Mouse (Mus musculus) intestine, embryonic 14.5 days (tissue): ENCODE data around the gene Fbn1. TPM values are rescaled to one million over a fixed set of nuclear protein-coding genes. Genes with fewer than 3 reads are reported as not detected.

Source experiments
- ATAC-seq: fragments of 200-750 bp; cut with Nextera tagmentation; replicated peaks from 2 replicates; pipeline ENCODE4 v1.8.0; 2017; ENCODE audit warnings: low read depth, moderate number of reproducible peaks, moderate TSS enrichment, moderate library complexity; ENCODE audit not compliant: low FRiP score, low TSS enrichment
- DNase-seq: peaks from one replicate; pipeline ENCODE4 v3.0.0-alpha.2; 2018; ENCODE audit warnings: low spot score
- H3K27ac ChIP-seq: fragments of 300-500 bp; sonication (generic); 2 replicates; pipeline ENCODE4 v1.5.1; 2014; ENCODE audit warnings: low read depth, mild to moderate bottlenecking, control low read depth
- H3K27me3 ChIP-seq: fragments of 300-500 bp; sonication (generic); replicated peaks from 2 replicates; pipeline ENCODE4 v1.6.1; 2014; ENCODE audit warnings: low read length, control low read depth; ENCODE audit not compliant: control insufficient read depth, insufficient read depth
- H3K36me3 ChIP-seq: fragments of 300-500 bp; sonication (generic); 2 replicates; pipeline ENCODE4 v1.6.1; 2014; ENCODE audit warnings: low read length, control low read depth; ENCODE audit not compliant: control insufficient read depth, insufficient read depth
- H3K4me1 ChIP-seq: fragments of 300-500 bp; sonication (generic); replicated peaks from 2 replicates; pipeline ENCODE4 v1.6.1; 2014; ENCODE audit warnings: low read length, control low read depth, mixed read lengths; ENCODE audit not compliant: control insufficient read depth, insufficient read depth
- H3K4me2 ChIP-seq: fragments of 300-500 bp; sonication (generic); 2 replicates; pipeline ENCODE4 v1.6.1; 2014; ENCODE audit warnings: low read length
- H3K4me3 ChIP-seq: fragments of 300-500 bp; sonication (generic); 2 replicates; pipeline ENCODE4 v1.5.1; 2014; ENCODE audit warnings: low read depth, low read length, control low read depth, mixed read lengths
- H3K9ac ChIP-seq: fragments of 300-500 bp; sonication (generic); 2 replicates; pipeline ENCODE4 v1.6.1; 2014; ENCODE audit warnings: mild to moderate bottlenecking, low read length
- H3K9me3 ChIP-seq: fragments of 300-500 bp; sonication (generic); 2 replicates; pipeline ENCODE4 v1.6.1; 2016; ENCODE audit warnings: low read length, control low read depth; ENCODE audit not compliant: control insufficient read depth
- WGBS: fragments of 180-500 bp; shearing (Covaris S2); extraction: QIAGEN DNeasy Blood & Tissue Kit; methylation state at CpG from one replicate; pipeline ENCODE4 v1.1.7; 2014; 5-methylcytosine and 5-hydroxymethylcytosine counted together
- polyA plus RNA-seq: library from polyadenylated mRNA; unstranded; fragments of >200 nt; fragmentation: Nextera tagmentation; extraction: Ambion mirVana; gene quantifications from 2 replicates; pipeline ENCODE4 v1.2.1, GENCODE M21; 2014

The Fbn1 gene
- polyA plus RNA-seq, 1 experiment from 2014 or later, result 45.1 TPM

- H3K27ac ChIP-seq, result no peak overlapping the region; the same call in 1 of the 2 replicates
- H3K36me3 ChIP-seq, result peaks cover 14% of the 10 kb centered on the region; the same call in 1 of the 2 replicates
- ATAC-seq (no peak), DNase-seq (no peak)
- H3K4me1 ChIP-seq, result peaks cover 19% of the 10 kb centered on the region
- H3K9me3 ChIP-seq, result no peaks in the 10 kb centered on the region
- H3K9ac ChIP-seq, result no peak overlapping the region
- no peaks in the 10 kb centered on the region for H3K27me3 ChIP-seq
- 94% methylated on average over 2 of the region's 2 CpGs for WGBS
- no peak overlapping the region for H3K4me3 ChIP-seq
- no peak overlapping the region for H3K4me2 ChIP-seq
Measured at GRCm38 (mm10) chr2:125494291-125494690, 13.5 kb downstream of the Fbn1 start.

GRCm38 (mm10) chr2:125492050-125492900, 15.5 kb downstream of the Fbn1 start:
- Histone ChIP-seq H3K4me1 (peaks cover 19% of the 10 kb centered on the region), H3K4me2 (no peak overlapping the region), H3K27ac (no peak overlapping the region), H3K9me3 (no peaks in the 10 kb centered on the region), H3K36me3 (peaks cover 3% of the 10 kb centered on the region; the same call in 1 of the 2 replicates), H3K27me3 (no peaks in the 10 kb centered on the region), H3K9ac (no peak overlapping the region), H3K4me3 (no peak overlapping the region)
- DNase-seq (no peak), ATAC-seq (no peak)
- 50% methylated on average over 15 of the region's 15 CpGs for WGBS

GRCm38 (mm10) chr2:125489979-125490378, 17.8 kb downstream of the Fbn1 start:
- WGBS, result 100% methylated on average over 1 of the region's 1 CpGs
- Histone ChIP-seq H3K9me3 (no peaks in the 10 kb centered on the region), H3K4me1 (peaks cover 19% of the 10 kb centered on the region), H3K9ac (no peak overlapping the region), H3K4me2 (no peak overlapping the region), H3K27me3 (no peaks in the 10 kb centered on the region), H3K4me3 (no peak overlapping the region), H3K36me3 (no peaks in the 10 kb centered on the region), H3K27ac (no peak overlapping the region)
- DNase-seq (no peak), ATAC-seq (no peak)

GRCm38 (mm10) chr2:125484910-125485309, 22.9 kb downstream of the Fbn1 start:
- no peaks in the 10 kb centered on the region for H3K27me3 ChIP-seq
- H3K9ac ChIP-seq, result no peak overlapping the region
- whole genome bisulfite sequencing, result 76% methylated on average over 9 of the region's 9 CpGs
- H3K27ac ChIP-seq, result peak overlapping the region; percentile 33; the same call in 1 of the 2 replicates
- no peak overlapping the region for H3K4me3 ChIP-seq
- H3K36me3 ChIP-seq, result no peaks in the 10 kb centered on the region
- peaks cover 12% of the 10 kb centered on the region; the same call in 1 of the 2 replicates for H3K4me1 ChIP-seq
- DNase-seq (peak; percentile 46), ATAC-seq (no peak)
- no peak overlapping the region for H3K4me2 ChIP-seq
- H3K9me3 ChIP-seq, result no peaks in the 10 kb centered on the region

- DNase-seq (peak; percentile 45), ATAC-seq (no peak)
- H3K9ac ChIP-seq, result no peak overlapping the region
- no peaks in the 10 kb centered on the region for H3K36me3 ChIP-seq
- H3K4me3 ChIP-seq, result no peak overlapping the region
- no peaks in the 10 kb centered on the region for H3K9me3 ChIP-seq
- no peak overlapping the region for H3K27ac ChIP-seq
- H3K4me2 ChIP-seq, result no peak overlapping the region
- H3K4me1 ChIP-seq, result peaks cover 15% of the 10 kb centered on the region; the same call in 1 of the 2 replicates
- no peaks in the 10 kb centered on the region for H3K27me3 ChIP-seq
Measured at GRCm38 (mm10) chr2:125484164-125484563, 23.6 kb downstream of the Fbn1 start.

GRCm38 (mm10) chr2:125481531-125482317, 26.1 kb downstream of the Fbn1 start:
- H3K27ac ChIP-seq, result no peak overlapping the region
- H3K9ac ChIP-seq, result no peak overlapping the region
- DNase-seq (peak; percentile 27), ATAC-seq (no peak)
- peaks cover 15% of the 10 kb centered on the region; the same call in 1 of the 2 replicates for H3K4me1 ChIP-seq
- H3K36me3 ChIP-seq, result no peaks in the 10 kb centered on the region; the same call in 1 of the 2 replicates
- H3K9me3 ChIP-seq, result no peaks in the 10 kb centered on the region
- no peak overlapping the region for H3K4me2 ChIP-seq
- no peaks in the 10 kb centered on the region for H3K27me3 ChIP-seq
- H3K4me3 ChIP-seq, result no peak overlapping the region
- WGBS, result 89% methylated on average over 9 of the region's 9 CpGs

- H3K9me3 ChIP-seq, result no peaks in the 10 kb centered on the region
- H3K27me3 ChIP-seq, result no peaks in the 10 kb centered on the region
- ATAC-seq (no peak), DNase-seq (peak; percentile 3)
- no peak overlapping the region for H3K4me3 ChIP-seq
- H3K9ac ChIP-seq, result no peak overlapping the region
- H3K4me1 ChIP-seq, result peaks cover 15% of the 10 kb centered on the region; the same call in 1 of the 2 replicates
- WGBS, result 80% methylated on average over 4 of the region's 4 CpGs
- no peak overlapping the region for H3K27ac ChIP-seq
- no peaks in the 10 kb centered on the region; the same call in 1 of the 2 replicates for H3K36me3 ChIP-seq
- H3K4me2 ChIP-seq, result no peak overlapping the region
Measured at GRCm38 (mm10) chr2:125481116-125481515, 26.7 kb downstream of the Fbn1 start.

- ATAC-seq, result no peak
- Histone ChIP-seq H3K4me3 (no peak overlapping the region), H3K27ac (no peak overlapping the region), H3K36me3 (no peaks in the 10 kb centered on the region; the same call in 1 of the 2 replicates), H3K9ac (no peak overlapping the region), H3K9me3 (no peaks in the 10 kb centered on the region), H3K4me1 (peaks cover 15% of the 10 kb centered on the region; the same call in 1 of the 2 replicates), H3K27me3 (no peaks in the 10 kb centered on the region), H3K4me2 (no peak overlapping the region)
- WGBS, result 69% methylated on average over 5 of the region's 5 CpGs
- peak; percentile 51 for DNase-seq
Measured at GRCm38 (mm10) chr2:125480057-125480456, 27.7 kb downstream of the Fbn1 start.
